Mouse (Mus musculus): ENCODE data around the gene Mgat4d. TPM values are rescaled to one million over a fixed set of nuclear protein-coding genes. Genes with fewer than 3 reads are reported as not detected.

Gene Mgat4d
- polyA plus RNA-seq, 1 experiment: not detected

GRCm38 (mm10) chr8:83331899-83332697 is 16.2 kb upstream of the Mgat4d start, which contains the start of gene Elmod2:
Elmod2 (minus strand) TSS chr8:83332486.
- Histone ChIP-seq H3K27ac (ENCODE audit: insufficient read depth, low read length) (peak within 1 kb of the TSS; percentile 7; the same call in 1 of the 2 replicates), H3K4me3 (ENCODE audit: insufficient read depth, low read length) (peak within 1 kb of the TSS; percentile 90), H3K4me1 (ENCODE audit: control insufficient read depth, insufficient read depth, low read length) (peaks cover 3% of the 10 kb centered on the region)
- TF ChIP-seq CTCF (IDR thresholded peaks at IDR 0.05; ENCODE audit: borderline replicate concordance, insufficient read depth, low read length) (no peak), POLR2A (IDR thresholded peaks at IDR 0.05; ENCODE audit: low read depth, low read length) (peak; percentile 84)

- Histone ChIP-seq H3K4me3 (ENCODE audit: insufficient read depth, low read length) (peak overlapping the region; percentile 41), H3K27ac (ENCODE audit: insufficient read depth, low read length) (peak overlapping the region; percentile 7; the same call in 1 of the 2 replicates), H3K4me1 (ENCODE audit: control insufficient read depth, insufficient read depth, low read length) (peaks cover 3% of the 10 kb centered on the region)
- TF ChIP-seq POLR2A (IDR thresholded peaks at IDR 0.05; ENCODE audit: low read depth, low read length): no peak
These were observed 15.4 kb upstream of the Mgat4d start for GRCm38 (mm10) chr8:83332864-83333263.

- TF ChIP-seq POLR2A (IDR thresholded peaks at IDR 0.05; ENCODE audit: low read depth, low read length) (no peak), CTCF (IDR thresholded peaks at IDR 0.05; ENCODE audit: borderline replicate concordance, insufficient read depth, low read length) (no peak)
- no peak overlapping the region for H3K27ac ChIP-seq (ENCODE audit: insufficient read depth, low read length)
- H3K4me3 ChIP-seq (ENCODE audit: insufficient read depth, low read length): no peak overlapping the region
- no peaks in the 10 kb centered on the region for H3K4me1 ChIP-seq (ENCODE audit: control insufficient read depth, insufficient read depth, low read length)
These were observed 6.2 kb upstream of the Mgat4d start for GRCm38 (mm10) chr8:83342076-83342475.

GRCm38 (mm10) chr8:83342693-83343092 is 5.6 kb upstream of the Mgat4d start:
- Histone ChIP-seq H3K4me3 (ENCODE audit: insufficient read depth, low read length) (no peak overlapping the region), H3K4me1 (ENCODE audit: control insufficient read depth, insufficient read depth, low read length) (no peaks in the 10 kb centered on the region), H3K27ac (ENCODE audit: insufficient read depth, low read length) (no peak overlapping the region)
- no peak for TF ChIP-seq POLR2A (IDR thresholded peaks at IDR 0.05; ENCODE audit: low read depth, low read length)
- no peak for TF ChIP-seq CTCF (IDR thresholded peaks at IDR 0.05; ENCODE audit: borderline replicate concordance, insufficient read depth, low read length)

- TF ChIP-seq CTCF (IDR thresholded peaks at IDR 0.05; ENCODE audit: borderline replicate concordance, insufficient read depth, low read length) (no peak), POLR2A (IDR thresholded peaks at IDR 0.05; ENCODE audit: low read depth, low read length) (no peak)
- H3K4me3 ChIP-seq (ENCODE audit: insufficient read depth, low read length): no peak overlapping the region
- no peak overlapping the region for H3K27ac ChIP-seq (ENCODE audit: insufficient read depth, low read length)
- no peaks in the 10 kb centered on the region for H3K4me1 ChIP-seq (ENCODE audit: control insufficient read depth, insufficient read depth, low read length)
These were observed 3.0 kb downstream of the Mgat4d start for GRCm38 (mm10) chr8:83351315-83351714.

GRCm38 (mm10) chr8:83363156-83363769 is 15.0 kb downstream of the Mgat4d start:
- no peaks in the 10 kb centered on the region for H3K4me1 ChIP-seq (ENCODE audit: control insufficient read depth, insufficient read depth, low read length)
- no peak overlapping the region for H3K4me3 ChIP-seq (ENCODE audit: insufficient read depth, low read length)
- no peak overlapping the region for H3K27ac ChIP-seq (ENCODE audit: insufficient read depth, low read length)
- TF ChIP-seq POLR2A (IDR thresholded peaks at IDR 0.05; ENCODE audit: low read depth, low read length): no peak
- no peak for TF ChIP-seq CTCF (IDR thresholded peaks at IDR 0.05; ENCODE audit: borderline replicate concordance, insufficient read depth, low read length)

- Histone ChIP-seq H3K4me3 (ENCODE audit: insufficient read depth, low read length) (no peak overlapping the region), H3K4me1 (ENCODE audit: control insufficient read depth, insufficient read depth, low read length) (no peaks in the 10 kb centered on the region), H3K27ac (ENCODE audit: insufficient read depth, low read length) (no peak overlapping the region)
- no peak for TF ChIP-seq CTCF (IDR thresholded peaks at IDR 0.05; ENCODE audit: borderline replicate concordance, insufficient read depth, low read length)
- no peak for TF ChIP-seq POLR2A (IDR thresholded peaks at IDR 0.05; ENCODE audit: low read depth, low read length)
These were observed 29.0 kb downstream of the Mgat4d start for GRCm38 (mm10) chr8:83377231-83377630.

- no peak overlapping the region for H3K4me3 ChIP-seq (ENCODE audit: insufficient read depth, low read length)
- H3K4me1 ChIP-seq (ENCODE audit: control insufficient read depth, insufficient read depth, low read length): no peaks in the 10 kb centered on the region
- TF ChIP-seq POLR2A (IDR thresholded peaks at IDR 0.05; ENCODE audit: low read depth, low read length) (no peak), CTCF (IDR thresholded peaks at IDR 0.05; ENCODE audit: borderline replicate concordance, insufficient read depth, low read length) (no peak)
- H3K27ac ChIP-seq (ENCODE audit: insufficient read depth, low read length): no peak overlapping the region
These were observed 31.9 kb downstream of the Mgat4d start for GRCm38 (mm10) chr8:83380141-83380540.

GRCm38 (mm10) chr8:83381016-83381415 is 32.7 kb downstream of the Mgat4d start:
- Histone ChIP-seq H3K4me1 (ENCODE audit: control insufficient read depth, insufficient read depth, low read length) (no peaks in the 10 kb centered on the region), H3K4me3 (ENCODE audit: insufficient read depth, low read length) (no peak overlapping the region), H3K27ac (ENCODE audit: insufficient read depth, low read length) (no peak overlapping the region)
- no peak for TF ChIP-seq POLR2A (IDR thresholded peaks at IDR 0.05; ENCODE audit: low read depth, low read length)

GRCm38 (mm10) chr8:83382850-83383249 is 34.6 kb downstream of the Mgat4d start:
- Histone ChIP-seq H3K27ac (ENCODE audit: insufficient read depth, low read length) (no peak overlapping the region), H3K4me3 (ENCODE audit: insufficient read depth, low read length) (no peak overlapping the region), H3K4me1 (ENCODE audit: control insufficient read depth, insufficient read depth, low read length) (no peaks in the 10 kb centered on the region)
- TF ChIP-seq POLR2A (IDR thresholded peaks at IDR 0.05; ENCODE audit: low read depth, low read length) (no peak), CTCF (IDR thresholded peaks at IDR 0.05; ENCODE audit: borderline replicate concordance, insufficient read depth, low read length) (no peak)
